Mouse (Mus musculus) large intestine, adult 2 months (tissue): Measurements from ENCODE around the gene Anapc2. TPM values are rescaled to one million over a fixed set of nuclear protein-coding genes. Genes with fewer than 3 reads are reported as not detected.

ENCODE experiments used
- DNase-seq: peaks from one replicate; pipeline ENCODE4 v3.0.0-alpha.2; 2012; ENCODE audit warnings: low read depth, low spot score
- WGBS: fragments of 180-500 bp; shearing (Covaris S2); methylation state at CpG from one replicate; pipeline ENCODE4 v1.1.7; 2018; 5-methylcytosine and 5-hydroxymethylcytosine counted together
- polyA plus RNA-seq: library from polyadenylated mRNA; depleted of rRNA; stranded (reverse); fragments of >200 nt; gene quantifications from 2 replicates; pipeline ENCODE4 v1.2.3, GENCODE M21; 2012; rRNA removed

Gene Anapc2
- 64.2 and 103 TPM in 2 replicates for polyA plus RNA-seq

DNA sequence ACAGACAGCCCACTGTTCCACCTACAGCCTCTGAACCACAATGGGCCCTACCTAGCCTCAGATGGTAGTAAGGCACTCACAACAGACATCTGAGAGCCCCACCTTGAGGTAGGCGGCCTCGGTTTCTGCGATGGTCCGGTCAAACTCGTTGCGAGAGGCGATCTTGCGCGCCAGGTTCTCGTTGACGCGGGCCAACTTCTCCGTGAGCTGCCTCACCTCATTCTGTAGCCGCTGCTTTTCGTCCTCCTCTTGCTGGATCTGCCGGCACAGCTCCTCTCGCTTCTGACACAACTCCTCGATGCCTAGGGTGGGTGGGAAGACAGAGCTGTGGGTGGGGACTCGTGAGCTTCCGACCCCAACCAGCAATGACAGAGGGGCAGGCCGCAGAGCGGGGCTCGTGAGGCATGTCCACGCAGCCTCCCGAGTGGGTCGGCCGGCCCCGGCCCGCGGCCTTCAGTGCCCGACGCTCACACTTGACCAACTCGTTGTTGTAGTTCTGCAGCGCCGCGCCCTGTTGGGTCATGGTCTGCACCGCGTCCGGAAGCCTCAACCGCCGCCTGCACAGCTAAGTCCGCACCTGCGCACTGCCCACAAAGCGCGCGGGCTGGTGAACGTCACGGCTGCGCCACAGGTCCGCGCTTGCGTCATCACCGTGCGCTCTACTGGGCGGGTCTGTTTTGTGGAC lies at the start of gene Anapc2, which contains the start of gene Ssna1:
Anapc2 (plus strand) TSS at position 652 of the 685 bp plus-strand sequence.
Ssna1 (minus strand) TSS at position 612 of the 685 bp plus-strand sequence.
- peak; percentile 82 for DNase-seq
- under 1% methylated on average over 55 of the region's 55 CpGs for WGBS

DNA sequence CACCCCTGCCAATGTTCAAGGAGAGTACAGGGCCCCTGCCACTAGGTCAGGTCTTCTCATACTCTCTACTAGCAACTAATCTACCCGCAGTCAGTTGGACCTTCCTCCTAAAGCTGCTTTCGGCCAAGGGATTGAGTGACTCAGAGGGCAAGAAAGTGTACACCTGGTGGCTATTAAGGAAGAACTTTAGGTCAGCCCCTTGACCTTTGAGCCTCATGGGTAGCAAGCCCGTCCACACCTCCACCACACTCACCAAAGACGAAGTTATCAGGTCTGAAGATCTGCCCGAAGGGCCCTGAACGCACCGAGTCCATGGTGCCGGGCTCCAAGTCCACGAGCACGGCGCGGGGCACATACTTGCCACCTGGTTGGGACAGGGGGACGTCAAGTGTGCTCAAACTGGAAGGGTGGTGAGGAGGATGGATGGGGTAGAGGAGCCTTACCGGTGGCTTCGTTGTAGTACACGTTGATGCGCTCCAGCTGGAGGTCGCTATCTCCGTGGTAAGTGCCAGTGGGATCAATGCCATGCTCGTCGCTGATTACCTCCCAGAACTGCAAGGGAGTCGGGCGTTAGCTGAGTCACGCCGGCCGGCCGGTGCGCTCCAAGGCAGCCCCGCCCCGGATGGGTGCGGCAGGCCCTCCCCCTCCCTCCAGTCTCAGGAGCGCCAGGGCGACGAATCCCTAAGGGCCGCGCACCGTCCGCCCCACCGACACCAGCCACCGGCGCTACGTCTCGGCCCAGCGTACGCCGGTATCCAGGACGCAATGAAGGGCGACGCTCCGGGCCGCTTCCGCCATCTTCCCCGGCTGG lies 48.4 kb upstream of the Anapc2 start:
- under 1% methylated on average over 53 of the region's 53 CpGs for WGBS
- DNase-seq = no peak

DNA sequence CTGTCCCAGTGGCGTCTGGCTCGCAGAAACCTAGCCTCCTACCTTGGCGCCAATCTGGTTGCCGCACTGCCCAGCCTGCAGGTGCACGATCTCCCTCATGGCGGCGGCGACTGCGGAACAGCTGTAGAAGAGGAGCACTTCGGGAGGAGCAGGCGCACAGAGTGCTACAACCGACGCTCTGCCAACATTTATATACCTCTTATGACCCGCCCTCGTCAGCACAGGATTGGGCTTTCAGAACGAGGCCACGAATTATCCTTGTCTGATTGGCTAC lies 47.8 kb upstream of the Anapc2 start, which contains the start of gene Tubb4b:
Tubb4b (minus strand) TSS at position 211 of the 274 bp plus-strand sequence.
- no peak for DNase-seq
- whole genome bisulfite sequencing = under 1% methylated on average over 17 of the region's 17 CpGs

DNA sequence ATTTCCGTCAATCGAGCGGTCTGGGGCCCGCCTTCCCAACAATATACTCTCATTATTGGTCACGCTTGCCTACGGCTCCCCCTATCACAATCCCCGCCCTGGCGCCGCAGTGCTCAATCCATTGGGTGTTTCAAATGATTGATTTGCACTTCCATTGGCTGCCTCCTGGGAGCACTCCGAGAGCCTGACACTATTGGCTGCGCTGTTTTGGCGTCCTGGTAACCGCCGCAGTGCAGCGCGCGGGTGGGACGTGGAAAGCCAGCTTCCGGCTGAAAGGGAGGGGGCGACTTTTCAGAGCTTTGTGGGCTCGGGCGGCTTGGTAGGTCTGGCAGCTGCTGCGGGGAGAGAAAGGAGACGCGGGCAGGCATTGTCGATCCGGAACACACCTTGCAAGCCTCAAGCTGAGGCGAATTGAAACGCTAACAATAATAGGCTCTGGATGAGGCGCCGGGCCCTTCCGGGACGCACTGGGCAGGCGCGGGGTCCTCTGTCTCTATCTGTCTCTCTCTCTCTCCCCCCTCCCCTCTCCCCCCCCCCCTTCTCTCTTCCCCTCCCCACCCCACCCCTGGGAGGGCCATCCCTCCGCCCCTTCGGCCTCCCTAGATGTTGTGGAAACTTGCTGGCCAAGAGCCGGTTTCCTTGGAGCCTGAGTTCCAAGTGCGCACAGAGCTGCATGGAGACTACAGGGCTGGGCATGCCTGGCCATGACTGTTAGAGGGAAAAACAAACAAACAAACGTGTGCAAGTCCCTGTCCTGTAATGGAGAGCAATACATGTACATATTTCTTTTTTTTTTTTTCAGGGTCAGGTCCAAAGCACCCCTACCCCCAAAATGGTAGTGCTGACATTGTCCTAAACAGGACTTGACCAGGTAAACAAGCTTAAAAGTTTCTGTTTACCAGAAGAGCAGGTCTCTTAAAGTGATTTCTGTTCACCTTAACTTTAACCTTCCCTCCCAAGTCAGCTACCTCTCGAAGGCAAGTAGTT lies 47.2 kb upstream of the Anapc2 start:
- peak; percentile 96 for DNase-seq
- WGBS = 1% methylated on average over 41 of the region's 41 CpGs

DNA sequence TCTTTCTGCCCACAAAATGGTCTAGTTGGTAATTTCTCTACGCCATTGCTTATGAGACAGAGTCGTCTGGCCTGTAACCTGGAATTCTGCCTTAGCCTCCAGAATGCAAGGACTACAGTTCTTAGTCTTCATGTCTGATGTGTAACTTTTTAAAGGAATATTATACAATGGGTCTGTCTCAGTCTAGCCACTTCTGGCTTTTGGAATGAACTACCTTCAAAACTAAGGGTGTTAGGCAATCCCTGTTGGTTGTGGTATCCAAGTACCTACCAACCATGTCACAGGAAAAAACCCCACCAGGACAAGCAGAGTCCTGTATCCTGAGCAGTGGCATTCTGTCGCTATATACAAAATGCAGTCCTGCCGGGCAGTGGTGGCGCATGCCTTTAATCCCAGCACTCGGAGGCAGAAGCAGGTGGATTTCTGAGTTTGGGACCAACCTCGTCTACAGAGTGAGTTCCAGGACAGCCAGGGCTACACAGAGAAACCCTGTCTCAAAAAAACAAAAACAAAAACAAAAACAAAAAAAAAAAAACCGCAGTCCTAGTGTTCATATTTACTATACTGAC lies 46.4 kb upstream of the Anapc2 start:
- 60% methylated on average over 8 of the region's 8 CpGs for WGBS
- DNase-seq = no peak

DNA sequence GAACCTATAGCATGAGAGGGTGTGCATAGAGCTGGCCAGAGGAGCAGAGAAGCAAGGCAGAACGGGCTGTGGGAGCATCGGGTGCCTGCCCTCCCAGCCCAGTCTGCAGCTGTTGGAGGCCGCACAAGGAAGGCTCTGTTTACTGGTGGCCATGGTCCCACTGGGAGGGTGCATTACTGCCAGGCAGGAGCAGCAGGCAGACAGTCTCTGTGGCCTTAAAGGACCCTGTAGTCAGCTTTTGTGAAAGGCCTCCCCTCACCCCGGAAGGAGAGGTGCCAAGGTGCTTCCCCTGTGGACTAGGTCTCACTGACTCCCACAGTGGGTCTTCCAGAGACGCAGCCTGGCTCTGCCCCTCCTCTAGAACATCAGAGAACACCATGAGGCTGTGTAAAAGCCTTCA lies 45.4 kb upstream of the Anapc2 start:
- no peak for DNase-seq
- 47% methylated on average over 5 of the region's 5 CpGs for WGBS

DNA sequence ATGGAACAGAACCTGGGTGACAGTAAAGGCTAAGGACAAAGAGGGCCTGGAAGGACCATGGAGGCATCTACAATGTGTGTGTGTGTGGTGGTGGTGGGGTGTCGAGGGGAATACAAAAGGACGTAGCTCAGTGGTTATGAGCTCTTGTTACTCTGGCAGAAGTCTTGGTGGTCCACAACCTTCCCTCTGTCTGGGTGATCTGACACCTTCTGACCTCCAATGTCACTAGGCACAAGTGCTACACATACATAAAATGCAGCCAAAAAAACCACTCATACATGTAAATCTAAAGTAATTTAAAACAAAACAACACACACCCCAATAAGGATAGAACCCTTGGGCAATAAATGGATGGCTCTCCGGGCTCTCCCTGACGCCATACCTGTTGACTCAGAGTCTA lies 44.9 kb upstream of the Anapc2 start:
- no peak for DNase-seq
- WGBS = 68% methylated on average over 4 of the region's 4 CpGs

DNA sequence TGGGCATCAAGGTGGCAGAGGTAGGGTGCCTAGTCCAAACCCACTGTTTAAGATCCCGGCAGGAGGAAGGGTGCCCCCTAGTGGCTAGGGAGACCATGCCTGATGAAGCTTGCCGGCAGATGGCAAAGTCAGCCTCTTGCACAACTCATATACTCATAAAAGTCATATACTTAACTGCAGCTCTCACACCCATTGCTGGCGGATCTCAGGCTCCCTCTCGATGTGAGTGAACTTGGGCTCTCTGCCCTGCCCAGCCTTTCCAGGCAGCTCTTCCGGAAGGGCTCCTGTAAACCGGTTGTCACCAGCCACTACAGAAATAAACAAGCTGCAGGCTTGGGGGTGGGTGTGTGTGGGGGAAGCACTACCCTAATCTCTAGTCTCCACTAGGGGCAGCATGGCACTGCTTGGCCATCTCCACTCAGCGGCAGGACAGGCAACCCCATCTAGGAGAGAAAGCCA lies 43.8 kb upstream of the Anapc2 start:
- WGBS = 1% methylated on average over 7 of the region's 7 CpGs

DNA sequence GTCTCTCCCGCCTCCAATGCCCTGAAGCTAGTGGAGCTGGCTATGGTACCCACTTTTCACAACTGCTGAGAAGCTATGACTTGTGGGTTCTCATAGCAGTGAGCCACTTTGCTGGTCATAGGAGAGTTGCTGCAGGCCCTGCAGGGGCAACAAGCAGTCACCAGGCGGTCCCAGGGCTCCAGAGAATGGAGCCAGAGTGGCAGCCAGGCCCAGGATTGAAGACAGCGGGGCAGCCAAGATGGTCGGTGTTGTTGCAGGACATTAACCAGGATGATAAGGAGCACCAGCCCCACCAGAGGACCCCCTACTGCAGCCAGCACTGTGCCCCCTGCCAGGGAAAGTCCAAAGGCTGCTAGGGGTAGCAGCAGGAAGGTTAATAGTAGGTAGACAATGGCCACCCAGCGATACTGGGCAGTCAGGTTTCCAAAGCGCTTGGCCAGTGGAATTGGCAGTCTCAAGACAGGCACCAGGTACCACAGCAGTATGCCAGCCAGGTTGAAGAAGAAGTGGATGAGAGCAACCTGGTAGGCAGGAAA lies 43.2 kb upstream of the Anapc2 start:
- 70% methylated on average over 6 of the region's 6 CpGs for WGBS
- no peak for DNase-seq

More for the DNA sequence above, 43.8 kb upstream of the Anapc2 start:
- peak; percentile 97 for DNase-seq

DNA sequence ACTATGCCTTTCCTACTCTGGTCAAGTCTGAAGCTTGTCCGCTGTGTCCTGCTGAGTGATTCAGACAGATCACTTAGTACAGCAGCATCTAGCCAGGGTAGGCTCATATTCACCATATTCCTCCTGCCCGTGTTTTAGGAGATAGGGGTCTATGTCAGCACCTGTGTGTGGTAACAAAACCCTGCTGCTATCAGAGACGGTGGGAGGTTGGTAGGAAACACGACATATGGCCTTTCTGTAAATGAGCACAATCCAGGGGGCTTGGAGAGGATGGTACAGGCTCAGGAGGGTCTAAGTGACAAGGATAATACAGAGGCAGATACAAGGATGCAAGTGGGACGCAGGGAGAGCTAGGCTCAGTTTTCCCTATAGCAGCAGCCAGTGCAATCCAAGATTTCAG lies 42.7 kb upstream of the Anapc2 start:
- WGBS = 95% methylated on average over 5 of the region's 5 CpGs
- DNase-seq = no peak

DNA sequence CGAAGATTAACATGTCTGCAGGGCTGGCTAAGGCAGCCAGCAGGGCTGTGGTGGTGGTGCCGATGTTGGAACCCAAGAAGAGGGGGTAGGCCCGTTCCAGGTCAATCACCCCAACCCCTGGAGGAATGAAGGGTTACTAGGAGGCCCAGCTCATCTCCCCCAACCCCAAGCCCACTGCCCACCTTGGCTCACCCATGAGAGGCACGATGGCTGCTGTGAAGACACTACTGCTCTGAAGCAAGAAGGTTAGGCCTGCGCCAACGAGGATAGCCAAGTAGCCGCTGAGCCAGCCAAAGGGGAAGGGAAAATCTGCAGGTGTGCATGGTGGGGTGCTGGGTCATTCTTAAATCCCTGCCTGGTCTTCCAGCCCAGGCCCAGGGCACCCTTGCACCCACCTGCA lies 41.7 kb upstream of the Anapc2 start:
- DNase-seq = no peak
- 92% methylated on average over 7 of the region's 7 CpGs for WGBS

DNA sequence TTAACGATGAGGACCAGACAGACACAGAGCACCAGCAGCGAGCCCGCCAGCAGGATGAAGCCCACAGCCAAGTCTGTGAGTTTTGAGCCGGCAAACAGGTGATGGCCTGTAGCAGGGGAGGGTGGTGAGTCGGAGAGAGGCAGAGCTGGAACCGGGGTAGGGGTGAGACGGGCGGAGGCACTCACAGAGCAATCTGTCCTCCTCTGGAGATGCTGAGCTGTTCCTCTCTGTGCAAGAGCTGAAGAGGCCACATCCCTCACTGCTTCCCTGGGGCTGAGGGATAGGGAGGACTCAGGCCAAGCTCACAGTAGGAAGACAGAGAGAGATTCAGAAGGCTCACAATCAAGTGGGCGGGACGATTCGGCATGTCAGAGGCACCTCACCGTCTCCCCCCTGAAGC lies 41.2 kb upstream of the Anapc2 start:
- 82% methylated on average over 12 of the region's 12 CpGs for WGBS

DNA sequence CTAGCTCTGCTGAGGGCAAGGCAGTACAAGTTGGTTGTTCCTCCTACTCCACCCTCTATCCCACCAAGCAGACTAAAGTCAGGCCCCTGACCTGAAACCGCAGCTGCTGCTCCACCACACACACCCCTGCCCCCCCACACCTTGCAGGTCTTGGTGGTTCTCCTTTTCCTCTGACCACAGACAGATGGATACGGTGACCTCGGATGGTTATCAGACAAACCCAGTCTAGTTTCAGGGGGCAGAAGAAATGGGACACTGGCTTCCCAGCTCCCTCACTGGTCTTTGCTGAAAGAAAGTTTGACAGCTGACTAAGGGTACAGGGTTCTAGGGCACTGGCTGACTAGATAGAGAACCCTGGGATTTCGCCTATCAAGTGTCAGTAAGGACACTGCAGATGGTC lies 38.9 kb upstream of the Anapc2 start:
- 65% methylated on average over 4 of the region's 4 CpGs for WGBS

More for the DNA sequence above, 41.2 kb upstream of the Anapc2 start:
- no peak for DNase-seq

DNA sequence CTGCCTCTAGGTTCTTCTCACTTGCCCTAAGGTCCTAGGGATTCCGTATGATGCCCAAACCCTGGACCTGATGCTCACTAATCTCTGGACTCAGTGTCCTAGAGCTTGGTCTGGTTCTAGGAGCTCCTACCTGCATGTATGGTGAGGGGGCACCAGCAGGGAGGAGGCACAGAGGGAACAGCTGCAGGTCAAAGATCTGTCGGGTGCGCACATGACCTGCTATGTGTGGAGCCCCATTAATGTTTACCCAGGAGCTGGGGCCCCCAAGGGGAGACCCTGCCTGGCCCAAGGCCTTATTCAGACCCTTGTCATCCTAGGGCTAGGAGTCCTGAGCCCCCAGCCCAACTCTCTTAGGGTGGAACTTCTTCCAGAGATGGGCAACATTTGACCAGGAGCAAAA lies 38.2 kb upstream of the Anapc2 start, which contains the start of gene Slc34a3:
Slc34a3 (minus strand) TSS at position 315 of the 400 bp plus-strand sequence.
- WGBS = 72% methylated on average over 3 of the region's 3 CpGs
- no peak for DNase-seq

More for the DNA sequence above, 38.9 kb upstream of the Anapc2 start:
- DNase-seq = no peak

DNA sequence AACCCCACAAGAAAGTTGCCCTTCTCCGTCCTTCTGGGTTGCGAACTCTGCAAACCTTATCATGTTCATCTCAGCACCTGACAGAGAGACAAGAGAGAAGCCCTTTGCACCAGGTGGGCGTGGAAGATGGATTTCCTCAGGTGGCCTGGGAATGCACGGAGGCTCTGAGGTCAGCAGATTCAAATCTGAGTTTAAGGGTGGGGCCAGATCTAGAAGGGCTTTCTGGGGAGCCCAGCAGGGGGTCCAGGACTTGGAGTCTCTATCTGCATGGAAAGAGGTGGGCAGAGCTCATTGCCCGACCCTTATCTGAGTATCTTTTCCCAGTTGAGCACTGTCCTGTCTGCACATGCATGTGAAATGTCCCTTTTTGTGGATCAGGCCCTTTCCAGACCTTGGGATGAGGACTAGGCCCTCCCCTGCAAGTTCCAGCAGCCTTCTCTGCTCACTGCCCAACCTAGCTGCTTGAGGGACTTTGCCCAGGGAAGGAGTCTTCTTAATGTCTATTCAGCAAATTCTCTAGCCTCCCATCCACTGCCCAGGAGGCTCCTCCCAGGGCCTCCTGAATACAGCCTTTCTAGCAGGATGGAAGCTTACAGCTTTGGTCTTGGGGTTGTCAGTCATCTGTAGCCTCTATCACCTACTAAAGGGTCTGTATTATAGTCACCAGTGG lies 37.6 kb upstream of the Anapc2 start:
- 57% methylated on average over 5 of the region's 5 CpGs for WGBS
- no peak for DNase-seq

DNA sequence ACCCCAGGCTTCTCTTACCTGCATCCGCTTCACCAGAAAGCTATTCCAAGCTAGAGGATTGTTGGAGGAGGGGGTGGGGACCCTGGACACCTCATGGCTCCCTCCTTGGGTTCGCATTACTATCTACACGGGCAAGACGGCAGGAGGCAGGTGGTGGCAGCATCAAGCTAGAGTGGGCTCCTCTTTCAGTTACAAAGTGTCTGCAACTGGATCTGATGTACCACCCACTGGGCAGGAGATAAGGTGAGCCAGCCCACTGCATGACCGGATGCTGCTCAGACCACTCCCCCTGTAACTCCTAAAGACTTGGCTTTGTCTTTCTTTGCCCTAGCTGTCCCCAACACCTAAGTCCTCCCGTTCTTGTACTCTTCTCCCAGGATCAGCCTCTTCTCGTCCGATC lies 35.7 kb upstream of the Anapc2 start, which contains the start of gene Rnf224:
Rnf224 (minus strand) TSS at position 174 of the 400 bp plus-strand sequence.
- DNase-seq = no peak
- WGBS = 69% methylated on average over 8 of the region's 8 CpGs

DNA sequence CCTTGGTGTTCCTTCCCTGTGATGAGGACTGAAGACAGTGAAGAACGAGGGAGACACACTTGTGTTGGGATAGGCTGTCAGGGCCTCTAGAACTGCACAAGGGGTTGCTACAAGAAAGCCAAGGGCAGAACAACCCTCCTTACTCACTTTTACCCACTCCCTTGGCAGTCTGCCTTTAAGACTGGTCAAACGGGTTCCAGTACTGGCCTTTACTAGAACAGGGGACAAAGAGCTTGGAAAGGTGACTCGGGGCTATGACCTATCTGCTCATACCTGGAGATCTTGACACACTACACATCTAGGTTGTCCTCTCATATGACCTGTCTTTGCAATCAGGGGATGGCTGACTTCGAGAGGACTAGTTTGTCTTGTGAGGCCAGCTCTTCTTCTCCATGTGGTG lies 34.8 kb upstream of the Anapc2 start:
- 22% methylated on average over 4 of the region's 4 CpGs for WGBS
- DNase-seq = no peak

DNA sequence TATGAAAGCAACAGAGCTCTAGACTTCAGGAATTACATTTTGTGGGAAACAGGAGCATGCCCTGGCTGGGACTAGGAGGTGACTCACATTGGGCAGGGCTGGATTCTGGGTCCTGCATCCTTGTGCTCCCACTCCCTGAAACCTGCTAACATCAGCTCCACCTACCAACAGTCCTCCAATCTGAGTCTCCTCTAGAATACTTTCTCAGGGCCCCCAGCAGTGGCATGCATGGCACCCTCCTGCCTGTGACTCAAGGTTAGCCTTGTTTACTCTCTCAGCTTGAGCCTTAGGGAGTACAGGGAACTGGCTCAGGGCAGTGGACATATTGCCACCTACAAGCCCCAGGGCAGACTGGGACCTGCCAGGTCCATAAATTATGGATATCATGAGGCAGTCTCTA lies 34.2 kb upstream of the Anapc2 start:
- DNase-seq = no peak

DNA sequence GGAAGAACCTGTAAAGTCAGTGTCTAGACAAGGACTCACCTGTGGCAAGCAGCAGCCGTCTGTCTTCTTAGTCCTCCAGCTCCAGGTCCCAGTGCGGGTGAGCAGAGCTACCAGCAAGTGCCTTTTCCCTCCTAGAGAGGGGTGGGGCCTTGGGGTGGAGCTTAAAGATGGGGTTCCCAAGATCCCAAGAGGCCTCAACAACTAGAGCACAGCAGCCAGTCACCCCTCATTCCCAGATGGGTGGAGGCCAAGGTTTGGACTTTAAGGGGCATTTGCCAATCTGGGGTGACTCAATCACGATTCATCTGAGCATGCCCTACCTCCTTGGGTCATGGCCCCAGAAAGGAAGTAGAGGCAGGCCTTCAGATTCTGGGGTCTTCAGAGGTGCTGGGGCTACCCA lies 32.5 kb upstream of the Anapc2 start:
- DNase-seq = no peak
- 87% methylated on average over 3 of the region's 3 CpGs for WGBS
